Mouse (Mus musculus): ENCODE measurements around the gene Taldo1. TPM values are rescaled to one million over a fixed set of nuclear protein-coding genes. Genes with fewer than 3 reads are reported as not detected.

Taldo1 gene
- polyA plus RNA-seq, 1 experiment from 2014 or later = 288 TPM

- WGBS (ENCODE audit: insufficient replicate concordance) = 72% methylated on average over 6 of the region's 6 CpGs
- Histone ChIP-seq H3K36me3 (ENCODE audit: control insufficient read depth, insufficient read depth, low read length) (no peaks in the 10 kb centered on the region), H3K27me3 (ENCODE audit: control insufficient read depth, insufficient read depth, low read length) (no peaks in the 10 kb centered on the region), H3K9ac (ENCODE audit: low read depth, low read length) (no peak overlapping the region), H3K4me3 (ENCODE audit: low read depth, low read length) (no peak overlapping the region), H3K27ac (ENCODE audit: low read depth, low read length) (no peak overlapping the region), H3K4me1 (ENCODE audit: control insufficient read depth, insufficient read depth, low read length) (no peaks in the 10 kb centered on the region), H3K9me3 (replicated peaks; ENCODE audit: control insufficient read depth, low read length) (no peaks in the 10 kb centered on the region), H3K4me2 (no peak overlapping the region)
- no peak for ATAC-seq (replicated peaks; ENCODE audit: insufficient number of reproducible peaks, low FRiP score, low TSS enrichment)
Observed at GRCm38 (mm10) chr7:141373611-141374010, 18.4 kb upstream of the Taldo1 start.

GRCm38 (mm10) chr7:141374399-141374798 is 17.6 kb upstream of the Taldo1 start:
- ATAC-seq (replicated peaks; ENCODE audit: insufficient number of reproducible peaks, low FRiP score, low TSS enrichment) = no peak
- no peaks in the 10 kb centered on the region for H3K27me3 ChIP-seq (ENCODE audit: control insufficient read depth, insufficient read depth, low read length)
- no peaks in the 10 kb centered on the region for H3K4me1 ChIP-seq (ENCODE audit: control insufficient read depth, insufficient read depth, low read length)
- H3K4me3 ChIP-seq (ENCODE audit: low read depth, low read length) = no peak overlapping the region
- H3K36me3 ChIP-seq (ENCODE audit: control insufficient read depth, insufficient read depth, low read length) = no peaks in the 10 kb centered on the region
- H3K27ac ChIP-seq (ENCODE audit: low read depth, low read length) = no peak overlapping the region
- H3K4me2 ChIP-seq = no peak overlapping the region
- H3K9me3 ChIP-seq (replicated peaks; ENCODE audit: control insufficient read depth, low read length) = no peaks in the 10 kb centered on the region
- no peak overlapping the region for H3K9ac ChIP-seq (ENCODE audit: low read depth, low read length)

- Histone ChIP-seq H3K36me3 (ENCODE audit: control insufficient read depth, insufficient read depth, low read length) (no peaks in the 10 kb centered on the region), H3K4me2 (no peak overlapping the region), H3K9me3 (replicated peaks; ENCODE audit: control insufficient read depth, low read length) (no peaks in the 10 kb centered on the region), H3K4me3 (ENCODE audit: low read depth, low read length) (no peak overlapping the region), H3K27ac (ENCODE audit: low read depth, low read length) (no peak overlapping the region), H3K4me1 (ENCODE audit: control insufficient read depth, insufficient read depth, low read length) (no peaks in the 10 kb centered on the region), H3K9ac (ENCODE audit: low read depth, low read length) (no peak overlapping the region), H3K27me3 (ENCODE audit: control insufficient read depth, insufficient read depth, low read length) (peaks cover 8% of the 10 kb centered on the region; the same call in 1 of the 2 replicates)
- WGBS (ENCODE audit: insufficient replicate concordance) = 65% methylated on average over 4 of the region's 4 CpGs
- ATAC-seq (replicated peaks; ENCODE audit: insufficient number of reproducible peaks, low FRiP score, low TSS enrichment) = no peak
Observed at GRCm38 (mm10) chr7:141379584-141379983, 12.4 kb upstream of the Taldo1 start.

DNA sequence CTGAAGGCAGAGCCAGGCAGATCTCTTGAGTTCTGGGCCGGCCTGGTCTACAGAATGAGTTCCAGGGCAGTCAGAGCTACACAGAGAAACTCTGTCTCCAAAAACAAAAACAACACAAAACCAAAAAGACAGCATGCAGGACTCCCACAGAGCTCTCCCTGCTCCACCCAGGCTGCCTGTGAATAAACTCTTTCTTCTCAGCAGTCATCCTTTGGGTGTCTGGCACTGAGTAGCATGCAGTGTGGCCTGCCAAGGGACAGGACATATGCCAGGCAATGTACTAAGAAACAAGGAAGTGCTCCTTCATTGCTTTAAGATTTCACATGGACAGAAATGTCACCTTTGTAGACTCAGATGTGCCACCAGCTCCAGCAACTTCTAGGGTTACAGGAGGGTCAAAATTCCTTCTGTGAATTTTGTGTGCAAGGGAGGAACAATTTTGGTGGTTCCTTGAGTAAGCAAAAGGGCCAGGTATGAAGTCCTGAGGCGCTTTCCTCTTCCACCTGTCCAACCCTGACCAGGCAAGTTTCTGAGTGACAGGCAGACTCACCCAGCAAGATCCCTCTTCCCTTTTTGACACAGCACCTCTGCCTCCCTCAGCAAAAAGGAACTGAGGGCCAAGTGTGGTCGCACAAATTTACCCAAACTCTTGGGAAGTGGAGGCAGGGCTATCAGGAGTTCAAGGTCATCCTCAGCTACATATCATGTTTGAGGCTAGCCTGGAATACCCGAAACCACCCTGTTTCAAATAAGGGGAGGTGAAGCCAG is 10.7 kb upstream of the Taldo1 start:
- 79% methylated on average over 4 of the region's 4 CpGs for WGBS (ENCODE audit: insufficient replicate concordance)
- Histone ChIP-seq H3K4me3 (ENCODE audit: low read depth, low read length) (no peak overlapping the region), H3K27me3 (ENCODE audit: control insufficient read depth, insufficient read depth, low read length) (peaks cover 8% of the 10 kb centered on the region; the same call in 1 of the 2 replicates), H3K9me3 (replicated peaks; ENCODE audit: control insufficient read depth, low read length) (no peaks in the 10 kb centered on the region), H3K4me2 (no peak overlapping the region), H3K36me3 (ENCODE audit: control insufficient read depth, insufficient read depth, low read length) (no peaks in the 10 kb centered on the region), H3K4me1 (ENCODE audit: control insufficient read depth, insufficient read depth, low read length) (no peaks in the 10 kb centered on the region), H3K27ac (ENCODE audit: low read depth, low read length) (no peak overlapping the region), H3K9ac (ENCODE audit: low read depth, low read length) (no peak overlapping the region)
- ATAC-seq (replicated peaks; ENCODE audit: insufficient number of reproducible peaks, low FRiP score, low TSS enrichment) = no peak

DNA sequence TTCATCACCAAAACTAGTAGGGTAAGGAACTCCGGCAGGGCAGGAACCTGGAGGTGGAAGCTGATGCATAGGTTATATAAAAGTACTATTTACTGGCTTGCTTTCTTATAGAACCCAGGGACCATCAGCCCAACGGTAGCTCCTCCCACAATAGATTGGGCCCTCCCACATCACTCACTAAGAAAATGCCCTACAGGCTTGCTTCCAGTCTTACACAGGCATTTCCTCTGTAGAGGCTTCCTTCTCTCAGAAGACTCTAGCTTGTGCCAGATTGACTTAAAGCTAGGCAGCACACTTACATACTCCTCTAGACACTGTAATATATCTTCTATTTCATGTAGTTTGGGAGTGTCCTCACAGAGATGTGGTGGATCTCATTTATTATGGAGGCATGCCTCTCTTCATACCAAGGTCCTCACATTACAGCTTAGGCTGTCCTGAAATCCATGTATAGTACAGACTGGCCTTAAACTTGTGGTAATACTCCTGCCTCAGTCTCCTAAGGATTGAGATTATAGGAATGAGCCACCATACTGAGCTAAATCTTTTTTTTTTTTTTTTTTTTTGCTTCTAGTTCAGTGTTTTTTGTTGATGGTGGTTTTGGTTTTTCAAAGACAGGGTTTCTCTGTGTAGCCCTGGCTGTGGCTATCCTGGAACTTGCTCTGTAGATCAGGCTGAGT is 4.1 kb upstream of the Taldo1 start:
- H3K9ac ChIP-seq (ENCODE audit: low read depth, low read length) = no peak overlapping the region
- ATAC-seq (replicated peaks; ENCODE audit: insufficient number of reproducible peaks, low FRiP score, low TSS enrichment) = no peak

GRCm38 (mm10) chr7:141388487-141389109 is 3.4 kb upstream of the Taldo1 start:
- H3K4me3 ChIP-seq (ENCODE audit: low read depth, low read length) = no peak overlapping the region
- no peak for ATAC-seq (replicated peaks; ENCODE audit: insufficient number of reproducible peaks, low FRiP score, low TSS enrichment)

More for the DNA sequence above, 4.1 kb upstream of the Taldo1 start:
- peaks cover 5% of the 10 kb centered on the region; the same call in 1 of the 2 replicates for H3K27me3 ChIP-seq (ENCODE audit: control insufficient read depth, insufficient read depth, low read length)
- no peak overlapping the region for H3K27ac ChIP-seq (ENCODE audit: low read depth, low read length)
- H3K9me3 ChIP-seq (replicated peaks; ENCODE audit: control insufficient read depth, low read length) = no peaks in the 10 kb centered on the region
- WGBS (ENCODE audit: insufficient replicate concordance) = 50% methylated on average over 2 of the region's 2 CpGs
- no peak overlapping the region for H3K4me3 ChIP-seq (ENCODE audit: low read depth, low read length)
- peaks cover 5% of the 10 kb centered on the region for H3K4me1 ChIP-seq (ENCODE audit: control insufficient read depth, insufficient read depth, low read length)
- no peaks in the 10 kb centered on the region for H3K36me3 ChIP-seq (ENCODE audit: control insufficient read depth, insufficient read depth, low read length)
- H3K4me2 ChIP-seq = no peak overlapping the region

GRCm38 (mm10) chr7:141390326-141391259 is 1.4 kb upstream of the Taldo1 start:
- H3K36me3 ChIP-seq (ENCODE audit: control insufficient read depth, insufficient read depth, low read length) = no peaks in the 10 kb centered on the region
- H3K4me2 ChIP-seq = peak overlapping the region; percentile 89
- no peak overlapping the region for H3K4me3 ChIP-seq (ENCODE audit: low read depth, low read length)
- no peak overlapping the region for H3K27ac ChIP-seq (ENCODE audit: low read depth, low read length)
- H3K27me3 ChIP-seq (ENCODE audit: control insufficient read depth, insufficient read depth, low read length) = no peaks in the 10 kb centered on the region
- no peak for ATAC-seq (replicated peaks; ENCODE audit: insufficient number of reproducible peaks, low FRiP score, low TSS enrichment)
- H3K9me3 ChIP-seq (replicated peaks; ENCODE audit: control insufficient read depth, low read length) = no peaks in the 10 kb centered on the region
- no peak overlapping the region for H3K9ac ChIP-seq (ENCODE audit: low read depth, low read length)
- peaks cover 8% of the 10 kb centered on the region for H3K4me1 ChIP-seq (ENCODE audit: control insufficient read depth, insufficient read depth, low read length)
- WGBS (ENCODE audit: insufficient replicate concordance) = 54% methylated on average over 9 of the region's 9 CpGs

More at GRCm38 (mm10) chr7:141388487-141389109, 3.4 kb upstream of the Taldo1 start:
- H3K9ac ChIP-seq (ENCODE audit: low read depth, low read length) = no peak overlapping the region
- H3K4me1 ChIP-seq (ENCODE audit: control insufficient read depth, insufficient read depth, low read length) = peaks cover 8% of the 10 kb centered on the region
- no peaks in the 10 kb centered on the region for H3K36me3 ChIP-seq (ENCODE audit: control insufficient read depth, insufficient read depth, low read length)
- 49% methylated on average over 3 of the region's 3 CpGs for WGBS (ENCODE audit: insufficient replicate concordance)
- no peaks in the 10 kb centered on the region for H3K9me3 ChIP-seq (replicated peaks; ENCODE audit: control insufficient read depth, low read length)
- H3K27ac ChIP-seq (ENCODE audit: low read depth, low read length) = no peak overlapping the region
- no peak overlapping the region for H3K4me2 ChIP-seq
- H3K27me3 ChIP-seq (ENCODE audit: control insufficient read depth, insufficient read depth, low read length) = peaks cover 5% of the 10 kb centered on the region; the same call in 1 of the 2 replicates
